Mouse (Mus musculus): ENCODE measurements around the gene Erbb2.

Gene Erbb2

GRCm38 (mm10) chr11:98481231-98481630 lies 69.0 kb downstream of the Erbb2 start:
- DNase-seq (ENCODE audit: low spot score in 2 of 2), result no peak

GRCm38 (mm10) chr11:98482067-98482466 lies 69.8 kb downstream of the Erbb2 start:
- no peak for DNase-seq (ENCODE audit: low spot score in 2 of 2)

- DNase-seq (ENCODE audit: low spot score in 2 of 2), result no peak
Measured at GRCm38 (mm10) chr11:98485749-98486148, 73.5 kb downstream of the Erbb2 start.
